Mouse (Mus musculus): Measurements from ENCODE around the gene Klc3.

Gene Klc3

DNA sequence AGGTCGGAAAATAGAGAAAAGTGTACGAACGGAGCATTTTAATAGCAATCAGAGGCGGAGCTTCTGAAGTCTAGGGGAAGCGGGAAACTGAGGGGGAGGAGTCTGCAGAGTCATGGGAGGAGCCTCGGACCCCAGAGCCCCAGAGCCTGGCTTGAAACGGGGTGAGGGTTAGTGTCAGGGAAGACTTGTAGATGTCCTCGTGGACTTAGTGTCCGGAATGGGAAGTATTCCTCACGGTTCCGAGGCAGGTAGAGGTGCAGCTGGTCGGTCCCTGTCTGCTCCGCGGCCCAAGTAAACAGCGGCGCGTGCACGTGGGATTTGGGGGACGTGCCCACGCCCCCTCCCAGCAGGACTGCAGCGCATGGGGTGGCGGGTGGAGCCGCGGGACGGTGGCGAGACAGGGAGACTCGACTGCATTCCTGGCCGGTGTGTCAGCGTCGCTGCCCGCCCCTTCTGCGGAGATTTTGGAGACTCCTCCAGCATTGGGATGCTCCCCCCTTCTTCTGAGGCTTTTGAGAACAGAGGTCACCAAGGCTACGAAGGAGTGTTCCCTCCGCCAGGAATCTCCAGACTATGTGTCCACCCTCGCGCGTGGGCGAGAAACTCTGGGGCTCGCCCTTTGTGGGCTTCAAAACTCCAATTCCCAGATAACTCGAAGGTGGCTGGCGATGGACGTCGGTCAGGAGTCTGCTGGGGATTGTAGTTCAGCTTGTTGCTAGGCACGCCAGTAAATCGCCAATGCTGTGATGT is 43.8 kb downstream of the Klc3 start:
- DNase-seq (ENCODE audit: low spot score), result no peak

DNA sequence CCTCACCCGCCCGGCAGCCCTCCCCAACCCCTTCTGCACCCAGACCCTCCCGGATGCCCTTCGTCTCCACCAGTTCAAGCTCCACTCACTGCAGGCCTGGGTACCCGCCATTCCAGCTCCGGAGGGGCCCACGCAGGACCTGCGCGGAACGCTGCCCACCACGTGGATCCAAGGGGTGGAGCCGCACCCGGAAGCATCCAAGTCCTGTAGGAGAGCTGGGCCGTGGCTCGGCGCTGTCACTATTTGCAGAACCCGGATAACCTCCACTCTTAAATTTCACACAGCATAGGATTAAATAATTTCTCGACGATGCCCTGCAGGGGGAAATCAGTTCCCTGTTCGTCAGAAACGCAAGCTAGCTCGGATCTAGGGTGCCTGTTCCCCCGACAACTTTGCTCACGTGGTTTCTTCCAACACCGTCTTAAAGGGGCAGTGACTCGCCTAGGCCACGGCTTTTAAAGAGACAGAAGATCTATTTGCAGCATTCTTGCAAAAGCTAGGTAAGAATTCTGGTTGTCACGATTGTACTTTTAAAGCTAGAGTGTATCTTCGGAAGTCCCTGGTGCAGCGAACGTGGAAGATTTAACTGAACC is 44.5 kb downstream of the Klc3 start, which contains the start of the genes Cd3eap and Ppp1r13l:
Gene Cd3eap, minus strand, starts transcription at position 185 of the 593 bp plus-strand sequence.
Gene Ppp1r13l, plus strand, starts transcription at position 451 of the 593 bp plus-strand sequence.
- DNase-seq (ENCODE audit: low spot score), result peak; percentile 75

- DNase-seq (ENCODE audit: low spot score), result no peak
Measured at GRCm38 (mm10) chr7:19358634-19359033, 45.3 kb downstream of the Klc3 start.

DNA sequence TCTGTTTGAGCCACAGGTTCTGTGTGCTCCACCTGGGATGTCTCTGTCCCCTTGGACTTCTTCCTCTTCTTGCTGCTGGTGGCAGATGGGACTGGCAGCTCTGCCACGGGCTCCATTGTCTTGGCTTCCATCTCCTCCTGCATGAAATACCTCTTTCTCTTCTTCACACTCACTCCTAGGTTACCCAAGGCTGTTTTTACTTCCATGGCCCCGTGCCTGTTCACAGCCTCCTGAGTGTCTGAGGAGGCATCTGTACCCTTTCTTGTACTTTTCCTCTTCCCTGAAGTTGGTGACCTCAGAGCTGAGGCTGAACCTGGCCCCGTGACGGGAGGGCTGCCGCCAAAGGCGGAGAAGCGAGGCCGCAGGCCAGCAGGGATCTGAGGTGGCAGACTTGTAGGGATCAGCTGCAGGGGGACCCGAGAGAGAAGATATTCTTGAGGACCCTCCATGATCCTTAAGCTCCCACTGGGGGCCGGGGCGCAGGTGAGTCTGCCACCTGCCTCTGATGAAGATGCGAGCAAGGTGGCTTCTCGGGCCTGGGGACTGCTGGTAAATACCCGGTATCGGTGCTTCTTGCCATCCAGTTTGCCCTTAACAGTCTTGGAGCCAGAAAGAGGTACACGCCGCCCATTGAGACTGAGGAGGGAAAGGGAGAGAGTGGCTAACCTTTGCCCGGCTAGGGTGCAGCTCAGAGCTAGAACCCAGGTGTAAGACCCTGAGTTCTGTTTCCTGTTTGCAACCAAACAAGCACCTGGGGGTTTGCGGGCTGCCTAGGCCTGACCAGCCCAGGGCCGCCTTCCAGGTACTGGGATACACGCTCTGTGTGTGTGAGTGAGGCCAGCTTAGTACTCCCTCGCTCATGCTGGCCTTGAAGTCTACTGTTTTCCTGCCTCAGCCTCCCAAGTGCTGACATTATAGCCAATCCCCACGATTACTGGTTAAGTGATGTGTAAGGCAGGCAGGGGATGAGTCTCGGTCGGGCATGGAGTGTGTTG is 46.2 kb downstream of the Klc3 start:
- no peak for DNase-seq (ENCODE audit: low spot score)

GRCm38 (mm10) chr7:19356311-19356710 is 47.6 kb downstream of the Klc3 start:
- DNase-seq (ENCODE audit: low spot score), result no peak

- DNase-seq (ENCODE audit: low spot score), result no peak
Measured at GRCm38 (mm10) chr7:19354991-19355390, 48.9 kb downstream of the Klc3 start.

DNA sequence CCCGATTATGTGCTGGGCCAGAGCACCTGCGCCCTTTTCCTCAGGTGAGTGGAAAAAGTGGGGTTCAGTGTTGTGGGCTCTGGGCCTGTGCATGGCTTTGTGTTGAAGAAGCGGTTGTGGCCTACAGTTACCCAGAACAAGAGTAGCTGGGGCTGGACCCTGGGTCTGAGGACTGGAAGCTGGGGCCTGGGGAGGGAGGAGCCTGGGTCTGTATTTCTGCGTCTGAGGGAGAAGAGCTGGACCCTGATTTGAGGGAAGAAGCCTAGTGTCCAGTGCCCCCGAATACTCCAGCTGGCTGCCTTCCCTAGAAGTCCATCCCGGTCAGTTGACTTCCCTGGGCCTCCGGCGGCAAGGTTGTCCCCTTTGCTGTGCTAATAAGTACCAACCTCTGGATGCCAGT is 53.7 kb downstream of the Klc3 start:
- DNase-seq (ENCODE audit: low spot score), result no peak

GRCm38 (mm10) chr7:19349188-19349915 is 54.6 kb downstream of the Klc3 start:
- DNase-seq (ENCODE audit: low spot score), result no peak

- DNase-seq (ENCODE audit: low spot score), result peak; percentile 78
Measured at GRCm38 (mm10) chr7:19344938-19345471, 58.9 kb downstream of the Klc3 start.
